Mouse (Mus musculus) layer of hippocampus, postnatal 14 days (tissue): ENCODE measurements at regions not wholly inside any gene's neighbourhood (a gene's known extent, or its start where the extent isn't known, plus 50 kb on each side); places are given as distances from the start of the nearest gene placed in this dataset.

ENCODE experiments used
- DNase-seq, 2 experiments: peaks; one replicate each; pipeline ENCODE4 v3.0.0; 2021 to 2022; ENCODE audit warnings: low spot score in 2 of 2, mixed read lengths in 1 of 2

DNA sequence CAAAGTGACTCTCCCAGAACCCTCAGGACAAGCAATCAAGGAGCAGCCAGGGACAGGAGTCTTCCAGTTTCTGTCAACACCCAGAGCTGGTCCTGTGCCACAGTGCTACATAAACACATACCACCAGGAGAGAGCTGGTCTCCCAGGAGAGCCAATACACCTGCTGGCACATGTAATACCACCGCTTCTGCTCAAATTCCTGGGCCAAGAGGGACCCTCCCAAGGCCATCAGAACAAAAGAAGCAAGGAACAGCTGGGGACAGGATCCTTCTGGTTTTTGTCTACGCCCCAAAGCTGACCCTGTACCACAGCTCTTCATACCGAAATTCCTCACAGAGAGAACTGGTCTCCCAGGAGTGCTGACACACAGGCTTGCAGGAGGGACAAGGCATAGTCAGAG lies 695.4 kb upstream of the Tbl1xr1 start:
- no peak for DNase-seq

DNA sequence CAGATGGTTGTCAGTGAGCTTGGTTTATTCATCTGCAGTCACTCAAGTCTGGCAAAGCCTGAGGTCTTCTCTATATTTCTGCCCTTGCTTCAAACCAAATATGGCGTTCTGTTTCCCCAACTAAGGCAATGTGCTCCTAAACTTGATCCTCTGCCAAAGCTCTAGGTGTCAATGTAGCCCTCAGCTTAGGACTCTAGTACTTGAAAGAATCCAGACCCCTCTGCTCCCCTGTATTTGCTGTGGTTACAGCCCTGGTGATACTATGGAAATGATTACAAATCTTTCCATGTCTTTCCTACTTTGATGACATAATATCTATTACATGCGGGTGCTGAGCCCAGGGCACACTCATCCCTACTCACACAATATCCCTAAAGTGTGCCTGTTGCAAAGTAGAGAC lies 672.9 kb upstream of the Tbl1xr1 start:
- DNase-seq: no peak

DNA sequence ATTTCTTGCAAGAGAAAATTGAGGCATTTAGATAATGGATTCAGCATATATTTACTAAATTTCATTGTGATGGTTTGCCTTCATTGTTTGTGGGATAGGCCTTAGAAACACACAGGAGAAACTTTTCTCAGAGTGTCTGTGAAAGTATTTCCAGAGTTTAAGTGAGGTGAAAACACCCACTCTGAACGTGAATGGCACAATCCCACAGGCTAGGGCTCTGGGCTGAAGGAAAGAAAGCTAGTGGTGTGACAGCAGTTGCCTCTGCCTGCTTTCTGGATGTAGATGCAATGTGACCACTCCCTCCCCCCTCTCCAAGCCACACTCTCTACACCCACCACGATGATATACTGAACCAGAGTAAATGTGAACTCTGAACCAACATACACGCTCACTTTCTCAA lies 672.4 kb upstream of the Tbl1xr1 start:
- no peak for DNase-seq

DNA sequence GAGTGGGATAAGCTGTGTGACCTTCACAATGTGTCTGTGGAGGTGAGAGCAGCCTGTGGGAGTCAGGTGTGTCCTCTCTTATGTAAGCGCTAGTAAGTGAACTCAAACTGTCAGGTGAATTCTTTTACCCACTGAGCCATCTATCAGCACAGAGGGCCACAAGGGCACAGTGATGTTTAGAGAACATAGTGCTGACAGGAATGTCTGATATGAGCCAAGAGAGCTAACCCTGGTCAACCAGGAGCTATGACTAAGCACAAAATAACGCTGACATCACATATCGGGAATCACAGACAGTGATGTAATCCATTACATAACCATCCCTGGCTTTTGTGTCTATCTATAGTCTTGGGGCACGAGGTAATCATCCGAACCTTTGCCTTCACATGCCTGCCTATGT lies 669.4 kb upstream of the Tbl1xr1 start:
- no peak for DNase-seq

DNA sequence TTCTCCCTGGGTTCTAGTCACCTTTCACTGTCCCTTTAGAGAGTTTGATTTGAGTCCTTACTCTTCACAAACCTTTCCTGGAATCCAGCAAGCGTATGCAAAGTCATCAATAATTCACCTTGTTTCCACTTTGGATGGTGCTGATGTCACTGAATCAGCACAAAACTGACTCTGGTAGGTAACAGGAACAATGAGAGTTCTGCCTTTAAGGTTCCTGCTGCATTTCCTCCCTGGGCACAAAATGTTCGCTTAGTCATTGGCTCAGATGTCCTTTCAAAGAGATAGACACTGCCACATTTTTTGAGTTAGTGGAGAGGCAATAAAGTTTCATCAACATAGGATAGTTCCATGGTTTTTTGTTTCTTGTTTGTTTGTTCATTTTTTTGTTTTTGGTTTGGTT lies 664.4 kb upstream of the Tbl1xr1 start:
- no peak for DNase-seq

DNA sequence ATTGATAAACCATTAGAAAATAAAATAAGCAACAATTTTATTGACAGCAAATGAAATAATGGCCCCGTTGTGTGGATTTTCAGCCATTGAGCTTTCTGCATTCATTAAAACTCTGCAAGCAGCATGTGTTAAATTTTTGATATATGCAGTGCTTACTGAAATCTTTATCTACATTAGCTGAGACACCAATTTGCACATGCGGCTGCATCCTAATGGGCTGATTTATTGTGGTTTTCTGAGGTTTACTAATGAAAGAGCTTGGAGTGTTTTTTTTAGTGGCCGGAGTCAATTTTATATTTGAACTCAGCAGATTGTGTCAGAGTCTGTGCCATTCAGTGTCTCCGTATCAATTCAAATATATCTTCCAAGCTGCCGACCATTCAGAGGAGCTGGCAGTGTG lies 653.3 kb upstream of the Tbl1xr1 start:
- DNase-seq: no peak

DNA sequence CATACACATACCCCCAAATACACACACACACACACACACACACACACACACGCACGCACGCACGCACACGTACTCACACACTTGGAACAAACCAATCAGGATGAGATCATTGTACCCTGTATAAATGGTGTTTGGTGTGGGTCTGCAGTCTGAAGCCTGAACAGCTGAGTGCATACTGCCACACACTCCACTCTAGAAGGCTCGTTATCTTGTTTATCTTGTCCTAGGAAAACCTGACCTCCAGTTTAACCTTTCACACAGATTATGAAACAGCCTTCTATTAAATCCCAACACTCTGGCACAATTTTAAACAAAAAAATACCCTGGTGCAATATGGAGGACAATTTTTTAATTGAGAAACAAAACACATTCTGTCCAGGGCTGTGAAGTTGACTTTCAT lies 649.9 kb upstream of the Tbl1xr1 start:
- DNase-seq: no peak

DNA sequence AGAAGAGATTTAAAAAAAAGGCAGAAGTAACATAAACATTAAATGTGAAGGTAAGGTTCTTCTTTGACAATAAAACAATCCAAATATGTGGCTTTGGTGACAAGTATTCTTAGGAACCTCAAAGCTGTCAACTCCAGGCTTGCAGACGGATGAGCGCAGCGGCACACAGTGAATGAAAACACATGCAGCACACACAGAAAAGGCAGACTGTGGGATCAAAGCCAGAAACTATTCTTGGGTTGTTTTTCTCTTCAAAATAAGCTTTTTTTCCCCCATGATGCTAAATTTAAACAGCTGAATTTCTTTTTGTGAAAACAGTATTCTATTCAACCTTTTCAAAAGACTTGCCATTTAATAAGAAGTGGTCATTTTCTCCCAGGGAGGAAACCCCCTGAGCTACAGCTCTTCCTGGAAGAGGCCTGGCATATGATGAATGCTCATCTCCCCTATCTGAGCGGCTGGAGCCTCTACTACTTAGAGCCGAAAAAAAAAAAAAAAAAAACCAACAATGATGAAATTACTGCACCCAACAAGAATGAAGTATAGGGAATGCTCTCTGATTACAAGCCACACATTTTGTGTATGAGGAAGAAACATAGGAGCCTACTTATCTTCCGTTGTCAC lies 648.9 kb upstream of the Tbl1xr1 start:
- peak in 1 of 2 experiments; percentile 58 for DNase-seq

DNA sequence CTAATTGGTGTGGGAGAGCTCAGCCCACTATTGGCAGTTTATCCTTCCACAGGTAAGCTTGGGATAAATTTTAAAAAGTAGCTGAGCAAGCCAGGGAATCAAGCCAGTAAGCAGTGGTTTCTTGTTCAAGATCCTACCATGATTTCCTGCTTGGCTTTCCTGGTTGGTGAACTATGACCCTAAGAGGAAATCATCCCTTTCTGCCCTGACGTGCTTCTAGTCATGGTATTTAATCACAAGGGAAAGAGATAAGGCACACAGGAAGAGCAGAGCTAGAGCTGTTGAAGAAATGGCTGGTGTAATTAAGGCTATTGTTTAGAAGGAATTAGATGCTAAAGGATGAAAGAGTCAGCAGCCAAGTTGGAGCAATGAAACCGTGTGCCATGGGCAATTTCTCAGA lies 648.3 kb upstream of the Tbl1xr1 start:
- DNase-seq: no peak

DNA sequence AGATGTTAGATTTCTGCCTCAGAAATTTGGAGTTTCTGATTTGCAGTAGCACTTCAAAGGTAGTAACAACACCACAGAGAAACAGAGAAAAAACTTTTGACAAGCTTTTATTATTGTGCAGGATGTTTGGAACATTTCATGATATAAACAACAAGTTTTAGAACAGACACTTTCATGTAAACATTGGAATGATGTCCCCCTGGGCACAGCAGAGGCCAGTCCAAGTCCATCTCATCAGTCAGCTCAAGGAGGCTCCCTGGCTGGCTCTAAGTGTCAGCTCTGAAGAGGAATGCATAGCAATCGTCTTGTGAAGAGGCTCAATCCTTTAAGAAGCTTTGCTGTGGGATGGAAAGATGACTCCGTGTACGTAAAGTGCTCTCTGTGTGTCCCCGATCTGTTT lies 612.2 kb upstream of the Tbl1xr1 start:
- DNase-seq: no peak

DNA sequence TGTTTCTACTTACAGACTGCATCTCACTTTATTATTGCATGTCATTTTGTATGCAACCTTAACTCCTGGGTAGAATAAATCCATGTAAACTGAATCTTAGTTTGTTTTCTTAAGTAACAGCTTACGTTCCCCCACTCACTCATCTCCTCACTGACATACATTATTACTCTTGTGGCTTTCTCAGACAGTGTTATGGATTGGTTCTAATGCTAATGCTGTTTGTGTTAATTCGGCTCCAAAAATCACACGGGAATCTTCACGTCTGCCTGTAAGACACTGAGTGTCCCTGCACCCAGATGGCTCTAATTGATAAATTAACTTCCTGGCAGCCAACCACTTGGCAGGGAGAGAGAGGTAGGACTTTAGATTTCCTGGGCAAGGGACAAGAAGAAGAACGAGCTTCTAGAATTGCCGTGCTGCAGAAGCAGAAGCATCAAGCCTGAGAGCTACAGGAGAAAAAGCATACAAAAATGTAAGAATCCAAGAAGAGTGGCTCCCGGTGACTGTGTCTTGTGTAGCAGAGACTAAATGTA lies 610.3 kb upstream of the Tbl1xr1 start:
- peak in 1 of 2 experiments; percentile 28 for DNase-seq

DNA sequence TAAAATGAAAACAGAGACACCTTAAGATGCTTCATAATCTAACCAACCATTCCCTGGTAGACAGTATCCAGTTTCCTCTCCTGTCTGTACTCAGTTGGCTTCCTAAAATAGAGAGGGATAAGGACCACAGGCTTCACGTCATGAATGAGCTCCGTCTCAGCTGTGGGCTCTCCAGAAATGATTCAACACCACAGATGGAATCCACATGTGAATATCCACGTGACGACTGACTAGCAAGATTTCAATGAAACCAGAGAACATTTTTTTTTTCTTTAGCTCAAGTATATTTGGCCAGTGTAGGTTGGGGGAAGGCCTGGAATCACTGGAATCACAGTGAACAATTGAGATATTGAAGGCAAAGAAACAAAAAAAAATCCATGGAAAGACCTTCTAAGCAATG lies 599.1 kb upstream of the Tbl1xr1 start:
- no peak for DNase-seq

DNA sequence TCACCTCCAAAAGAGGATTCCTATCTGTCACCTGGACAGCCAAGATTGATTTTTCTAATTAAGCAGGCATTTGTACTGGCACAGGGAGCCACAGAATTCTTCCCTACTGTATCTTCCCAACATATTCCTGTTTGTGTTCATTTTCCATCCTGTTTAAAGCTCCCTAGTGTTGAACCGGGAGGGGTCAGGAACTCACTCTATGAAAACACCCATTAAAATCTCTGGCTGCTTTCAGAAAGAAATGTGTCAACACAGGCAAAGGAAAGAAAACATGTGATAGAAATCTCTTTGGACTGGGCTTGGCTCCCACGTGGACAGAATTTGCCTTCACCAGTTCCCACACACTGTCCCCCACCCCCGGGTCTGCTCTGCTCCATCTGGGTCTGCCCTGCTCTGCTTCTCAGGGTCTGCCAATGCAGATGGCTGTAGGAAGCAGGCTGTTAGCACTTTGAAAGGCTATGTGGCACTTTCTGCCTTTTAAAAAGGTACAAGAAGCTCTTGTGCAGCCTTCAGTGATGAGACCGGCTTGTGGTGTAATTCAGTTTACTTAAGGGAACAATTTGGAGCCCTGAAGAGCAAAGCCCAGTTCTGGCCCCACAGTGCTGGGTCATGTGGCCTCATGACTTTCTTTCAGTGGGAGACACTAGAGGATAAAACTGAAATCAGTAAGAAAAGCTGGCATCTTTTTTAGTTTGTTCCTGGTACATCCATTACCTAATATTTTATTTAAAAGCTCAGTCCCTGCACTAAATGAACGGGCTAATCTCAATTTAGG lies 597.2 kb upstream of the Tbl1xr1 start:
- peak; percentile 66 to 84 for DNase-seq

DNA sequence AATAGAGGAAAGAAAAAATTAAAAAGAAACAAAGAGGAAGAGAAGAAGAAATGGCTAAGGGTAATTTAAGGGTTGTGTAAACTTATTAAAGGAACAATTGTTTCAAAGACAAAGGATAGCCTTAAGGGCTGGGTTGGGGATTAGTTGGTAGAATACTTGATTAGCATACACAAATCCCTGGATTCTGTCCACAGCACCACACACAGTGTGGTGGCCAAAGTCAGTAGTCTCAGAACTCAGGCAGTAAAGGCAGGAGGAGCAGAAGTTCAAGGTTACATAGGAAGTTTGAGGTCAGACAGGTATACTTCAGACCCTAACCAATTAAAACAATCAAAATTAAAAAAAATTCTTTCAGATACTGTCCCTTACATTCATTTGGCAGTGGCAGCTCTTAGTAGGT lies 596.6 kb upstream of the Tbl1xr1 start:
- DNase-seq: no peak

DNA sequence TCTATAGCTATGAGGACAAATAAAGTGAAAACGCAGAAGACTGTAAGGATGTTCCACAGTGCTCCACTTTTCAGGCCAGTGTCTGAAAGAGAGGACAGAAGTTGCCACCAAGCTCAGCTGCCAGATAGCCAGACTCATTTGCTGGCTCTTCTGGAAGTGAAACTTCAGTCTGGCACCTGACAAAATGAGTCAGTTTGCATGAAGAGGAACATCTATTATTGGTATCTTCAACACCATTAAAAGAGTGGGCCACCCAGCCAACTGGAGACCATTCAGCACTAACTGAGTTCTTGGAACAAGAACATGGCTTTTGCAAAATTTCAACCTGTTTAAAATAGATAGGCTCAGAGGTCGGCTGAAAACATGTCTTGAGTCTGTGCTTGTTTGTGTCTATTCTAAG lies 592.4 kb upstream of the Tbl1xr1 start:
- DNase-seq: peak; percentile 26 to 69

DNA sequence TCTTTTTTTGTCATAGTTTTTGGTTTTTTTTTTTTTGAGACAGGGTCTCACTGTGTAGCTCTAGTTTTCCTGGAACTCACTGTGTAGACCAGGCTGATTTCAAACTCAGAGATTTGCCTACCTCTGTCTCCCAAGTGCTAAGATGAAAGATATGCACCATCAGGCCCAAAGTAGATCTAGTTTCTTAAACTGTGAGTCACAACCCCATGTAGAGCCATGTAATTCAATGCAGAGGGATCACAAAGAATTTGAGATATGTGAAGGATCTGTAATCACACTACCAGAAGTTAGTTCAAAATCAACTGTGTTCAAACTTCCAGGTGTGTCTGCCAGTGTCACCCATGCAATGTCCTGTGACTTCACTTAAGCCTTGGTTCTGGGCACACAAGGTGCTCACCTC lies 591.0 kb upstream of the Tbl1xr1 start:
- DNase-seq: no peak

DNA sequence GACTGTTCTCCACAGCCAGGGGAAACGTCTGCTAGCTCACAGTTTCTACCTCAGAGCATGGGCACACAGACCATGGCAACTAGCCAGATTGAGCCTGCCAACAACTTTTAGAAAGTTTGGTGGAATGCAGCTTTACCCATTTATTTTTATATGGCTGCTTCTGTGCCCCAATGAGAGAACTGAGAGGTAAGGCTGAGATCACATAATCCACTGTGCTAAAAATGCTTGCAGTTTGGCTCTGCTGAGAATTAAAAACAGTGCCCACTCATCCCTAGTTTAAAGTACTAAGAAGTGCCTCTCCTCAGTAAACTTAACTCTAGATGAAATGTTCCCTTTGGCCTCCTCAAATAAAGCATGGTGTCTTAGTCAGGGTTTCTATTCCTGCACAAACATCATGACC lies 586.9 kb upstream of the Tbl1xr1 start:
- no peak for DNase-seq

DNA sequence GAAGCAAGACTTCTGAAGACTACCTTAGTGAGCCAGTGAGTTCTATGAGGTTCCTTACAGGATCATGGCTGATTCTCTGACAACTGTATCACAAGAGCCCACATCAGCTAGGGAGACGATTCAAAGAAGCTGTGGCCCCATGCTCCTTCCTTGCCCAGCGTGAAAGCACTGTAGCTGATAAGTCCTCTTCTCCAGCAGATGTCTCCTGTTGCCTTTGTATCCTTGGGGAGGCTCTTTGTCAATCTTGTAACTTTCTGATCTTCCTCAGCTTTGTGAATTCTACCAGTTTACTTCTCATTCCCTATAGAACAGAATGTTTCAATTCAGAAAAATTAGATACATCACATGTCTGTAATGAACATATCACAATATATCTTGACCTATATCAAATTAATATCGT lies 584.0 kb upstream of the Tbl1xr1 start:
- DNase-seq: no peak

DNA sequence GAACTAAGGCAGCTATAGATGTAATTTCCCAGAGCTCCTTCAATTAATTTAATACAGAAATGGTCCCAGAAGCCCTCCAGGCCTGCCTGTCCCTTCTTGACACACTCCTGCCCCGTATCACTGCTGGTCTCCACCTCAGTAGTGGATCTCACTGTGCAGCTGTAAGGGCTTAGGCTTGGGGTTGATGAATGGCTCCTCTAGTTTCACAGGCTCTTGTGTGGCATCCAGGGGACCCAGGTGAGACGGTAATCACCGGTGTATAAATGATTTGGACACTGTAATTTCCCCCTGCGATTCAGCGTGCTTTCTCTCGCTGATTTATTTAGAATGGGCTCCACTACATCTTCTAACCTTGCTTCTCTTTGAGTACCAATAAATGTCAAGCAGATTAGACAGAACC lies 583.1 kb upstream of the Tbl1xr1 start:
- no peak for DNase-seq

DNA sequence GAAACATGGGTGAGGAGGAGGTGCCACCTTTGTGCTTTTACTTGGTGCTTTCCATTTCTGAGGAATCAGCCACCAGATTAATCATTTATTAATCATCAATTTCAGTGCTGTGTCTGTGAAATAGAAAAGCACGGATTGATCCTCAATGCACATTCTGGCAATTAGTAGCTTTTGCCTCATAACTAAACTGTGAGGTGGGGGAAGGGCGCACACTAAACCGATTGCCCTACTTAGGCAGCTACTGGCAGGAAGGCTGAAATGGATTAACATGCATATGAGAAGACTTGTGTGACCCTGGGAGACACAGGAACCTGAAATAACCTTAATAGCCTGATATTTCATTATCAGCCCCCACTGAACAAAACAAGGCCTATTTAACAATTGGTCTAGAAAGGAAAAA lies 581.5 kb upstream of the Tbl1xr1 start:
- DNase-seq: peak; percentile 18 to 29

DNA sequence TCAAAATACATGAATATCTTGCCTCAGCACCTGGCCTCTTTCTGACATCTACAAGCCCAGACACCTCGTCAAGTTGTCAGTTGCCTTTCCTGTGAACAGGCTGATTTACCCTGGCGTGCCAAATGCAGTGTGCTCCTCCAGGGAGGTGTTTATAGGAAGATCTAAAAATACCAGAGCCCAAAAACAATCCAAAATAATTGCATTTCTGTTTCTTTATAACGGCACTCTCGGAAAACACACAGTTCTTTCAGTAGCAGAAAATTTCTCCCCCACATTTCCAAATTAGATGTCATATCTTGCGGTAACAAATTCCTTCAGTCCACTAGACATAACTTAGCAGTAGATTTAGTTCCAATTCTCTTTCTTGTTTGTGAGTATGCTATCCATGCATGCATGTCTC lies 580.8 kb upstream of the Tbl1xr1 start:
- DNase-seq: no peak

DNA sequence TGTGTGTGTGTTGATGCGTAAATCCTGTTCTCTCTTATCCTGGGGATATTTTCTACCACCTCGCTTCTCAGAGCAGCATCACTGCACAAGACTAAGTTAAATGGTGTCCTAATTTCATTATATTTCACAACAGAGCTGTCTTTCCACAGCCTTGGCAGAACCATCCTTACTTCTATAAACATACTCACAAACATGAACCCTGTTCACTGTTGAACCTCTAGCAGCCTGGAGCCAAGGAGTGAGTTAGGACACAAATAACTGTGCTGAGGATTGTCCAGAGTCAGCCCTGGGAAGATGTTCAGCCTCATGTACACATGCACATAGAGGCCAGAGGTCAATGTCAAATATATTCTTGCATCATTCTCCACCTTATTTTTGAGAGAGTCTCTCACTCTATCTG lies 580.3 kb upstream of the Tbl1xr1 start:
- DNase-seq: no peak

DNA sequence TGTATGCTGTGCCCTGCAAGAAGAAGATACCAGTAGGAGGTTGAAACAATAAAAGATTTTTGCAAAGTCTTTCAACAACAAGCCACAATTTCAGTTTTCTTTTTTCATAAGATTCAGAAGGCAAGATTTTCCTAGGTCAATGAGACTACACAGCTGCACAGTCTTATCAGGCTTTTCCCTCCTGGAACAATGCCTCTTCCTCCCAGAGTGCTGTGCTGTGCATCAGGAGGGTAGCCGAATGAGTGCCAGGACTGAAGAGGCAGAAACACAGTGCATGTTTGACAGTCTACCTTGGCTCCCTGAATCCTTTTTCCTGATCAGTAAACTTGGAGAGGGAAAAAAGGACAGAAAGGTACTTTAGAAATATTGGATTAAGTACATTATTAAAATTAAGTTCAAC lies 579.4 kb upstream of the Tbl1xr1 start:
- DNase-seq: no peak
